Mouse (Mus musculus) lung, postnatal 36 days (tissue): Measurements from ENCODE around the gene Evi5.

Source experiments
- DNase-seq: peaks from one replicate; pipeline ENCODE4 v3.0.0; 2022; ENCODE audit warnings: mixed read lengths

The Evi5 gene

DNA sequence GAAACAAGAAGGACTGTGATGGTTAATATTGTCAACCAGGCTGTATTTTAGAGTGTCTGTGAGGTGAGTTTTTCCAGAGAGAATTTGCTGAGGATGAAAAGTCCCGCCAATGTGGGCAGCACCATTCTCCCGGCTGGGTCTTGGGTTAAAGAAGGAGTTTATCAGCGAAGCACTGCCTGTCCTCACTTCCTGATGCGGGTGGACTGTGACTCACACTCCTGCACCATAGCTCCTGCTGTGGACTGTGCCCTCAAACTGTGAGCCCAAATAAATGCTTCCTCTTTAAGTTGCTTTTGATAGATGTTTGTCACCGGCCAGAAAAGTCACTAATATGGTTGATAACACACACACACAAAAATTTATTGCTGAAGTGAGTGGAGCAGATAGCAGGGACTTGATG, 138.7 kb downstream of the Evi5 start:
- DNase-seq = no peak

DNA sequence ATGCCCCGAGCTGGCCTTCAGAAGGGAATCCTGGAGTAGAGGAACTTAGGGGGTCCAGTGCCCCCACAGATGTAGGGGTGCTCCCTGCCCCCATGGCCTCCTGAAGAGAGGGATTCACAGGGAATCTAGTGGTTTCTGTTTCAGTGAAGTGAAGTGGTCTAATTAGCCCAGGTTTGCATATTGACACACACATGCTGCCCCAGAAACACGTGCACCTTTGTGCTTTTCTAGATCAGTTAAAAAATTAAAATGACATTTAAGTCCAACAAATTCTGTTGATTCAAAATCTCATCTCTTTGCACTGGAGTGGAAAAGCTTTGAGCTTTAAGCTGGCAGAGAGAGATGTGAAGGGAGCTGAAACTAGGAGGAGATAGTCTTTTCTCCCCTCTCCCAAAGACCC, 143.1 kb downstream of the Evi5 start:
- DNase-seq = no peak

DNA sequence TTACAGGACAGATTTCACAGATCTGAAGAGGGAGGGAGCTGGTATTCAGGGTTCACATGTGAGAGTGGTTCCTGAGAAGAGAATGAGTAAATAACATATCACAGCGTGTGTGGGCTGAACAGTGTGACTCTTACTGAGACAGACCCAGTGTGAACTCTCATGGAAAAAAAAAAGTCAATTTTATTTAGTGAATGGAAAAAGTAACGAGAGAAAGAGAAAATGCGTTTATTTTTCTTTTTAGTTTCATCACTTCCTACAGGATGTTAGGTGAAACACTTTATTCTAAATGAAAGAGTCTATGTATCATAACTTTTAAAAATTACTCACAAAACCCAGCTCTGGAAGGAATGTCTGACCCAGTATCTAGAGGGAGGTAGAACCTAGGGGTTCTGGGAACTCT, 143.5 kb downstream of the Evi5 start:
- DNase-seq = no peak

DNA sequence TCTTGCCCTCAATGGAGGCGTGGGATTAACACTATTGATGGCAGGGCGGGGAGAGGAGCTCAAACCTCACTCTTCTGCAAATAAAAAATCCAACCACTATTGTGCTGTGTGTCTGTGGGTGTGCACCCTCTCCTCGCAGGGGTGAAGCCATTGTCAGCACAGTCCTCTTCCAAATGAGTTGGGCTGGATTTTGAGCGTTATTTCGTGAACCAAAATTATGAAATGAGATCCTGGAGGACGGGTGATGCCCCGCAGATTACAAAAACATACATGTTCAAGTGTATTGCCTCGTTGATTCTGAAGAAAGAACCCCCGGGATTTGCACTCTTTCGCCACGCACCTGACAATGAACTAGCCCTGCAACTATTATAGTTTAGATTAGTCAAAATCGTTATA, 147.9 kb downstream of the Evi5 start:
- no peak for DNase-seq

DNA sequence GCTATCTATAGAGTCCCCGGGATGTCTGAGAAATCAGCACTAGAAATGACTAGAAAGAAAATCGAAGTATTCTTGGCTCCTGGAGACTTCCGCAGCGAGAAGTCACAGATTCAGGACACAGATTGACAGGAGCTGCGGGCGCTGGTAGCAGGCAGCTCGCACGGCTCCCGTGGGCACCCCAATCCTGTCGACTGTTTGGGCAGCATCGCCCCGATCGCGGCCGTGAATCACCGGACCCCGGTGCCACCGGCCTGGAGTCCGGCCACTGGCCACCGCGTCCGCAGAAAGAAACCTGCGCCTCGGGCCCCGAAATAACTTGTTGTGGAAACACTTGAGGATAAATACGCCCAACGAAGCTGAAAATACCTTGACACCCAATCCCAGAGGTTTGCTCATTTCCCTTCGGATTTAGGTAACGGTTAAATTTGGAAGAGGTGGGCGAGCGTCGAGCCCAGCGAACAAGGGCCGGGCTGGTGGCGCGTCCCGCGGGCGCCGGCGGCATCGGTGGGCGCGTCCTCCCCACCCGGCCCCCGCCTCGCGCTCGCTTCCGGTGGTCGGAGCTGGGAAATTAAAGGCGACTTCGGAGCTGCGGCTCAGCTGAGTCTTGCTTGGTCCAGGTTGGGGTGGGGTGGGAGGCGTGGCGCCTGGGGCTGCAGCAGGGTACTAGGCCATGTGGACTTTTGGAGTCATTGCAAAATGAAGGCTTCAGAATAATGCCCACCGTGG, 148.5 kb downstream of the Evi5 start:
- no peak for DNase-seq

DNA sequence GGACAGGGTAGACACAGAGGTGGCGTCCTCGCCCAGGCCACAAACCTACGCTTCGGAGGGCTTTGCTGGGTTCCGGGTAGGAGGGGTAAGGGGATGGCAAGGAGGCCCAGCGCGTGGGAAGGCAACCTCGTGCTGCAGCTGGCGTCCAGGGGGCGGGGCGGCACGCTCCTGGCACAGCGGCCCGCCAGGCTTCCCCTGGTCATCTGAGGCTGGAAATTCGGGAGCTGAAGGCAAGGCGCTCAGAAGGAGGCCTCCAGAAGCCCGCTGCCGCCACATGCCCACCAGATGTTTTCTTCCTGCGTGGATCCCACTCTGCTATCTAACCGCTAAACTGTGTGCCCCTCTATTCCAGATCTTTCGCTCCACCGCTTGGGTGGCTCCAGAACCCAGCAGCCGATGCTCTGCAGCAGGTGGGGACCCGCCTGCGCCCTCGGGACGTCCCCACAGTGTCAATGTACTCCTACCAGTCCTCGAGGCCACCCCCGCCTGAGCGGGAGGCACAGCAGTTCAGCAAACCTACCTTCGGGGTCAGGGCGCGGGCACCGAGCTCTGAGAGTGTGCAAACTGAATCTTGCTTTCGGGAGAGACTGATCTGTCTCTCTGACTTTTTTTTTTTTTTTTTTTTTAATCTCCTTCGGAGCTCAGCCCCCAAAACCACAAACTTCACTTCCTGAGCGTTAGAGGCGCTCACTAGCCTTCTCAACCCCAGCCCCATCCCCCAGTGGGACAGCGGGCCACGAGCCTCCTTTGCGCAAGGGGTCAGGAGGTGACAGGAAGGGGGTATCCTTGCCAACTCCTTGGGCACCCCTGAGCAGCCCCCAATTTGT, 149.3 kb downstream of the Evi5 start, which contains the start of gene Gfi1:
Gfi1 (minus strand) TSS at position 602 of the 827 bp plus-strand sequence.
- DNase-seq = no peak

DNA sequence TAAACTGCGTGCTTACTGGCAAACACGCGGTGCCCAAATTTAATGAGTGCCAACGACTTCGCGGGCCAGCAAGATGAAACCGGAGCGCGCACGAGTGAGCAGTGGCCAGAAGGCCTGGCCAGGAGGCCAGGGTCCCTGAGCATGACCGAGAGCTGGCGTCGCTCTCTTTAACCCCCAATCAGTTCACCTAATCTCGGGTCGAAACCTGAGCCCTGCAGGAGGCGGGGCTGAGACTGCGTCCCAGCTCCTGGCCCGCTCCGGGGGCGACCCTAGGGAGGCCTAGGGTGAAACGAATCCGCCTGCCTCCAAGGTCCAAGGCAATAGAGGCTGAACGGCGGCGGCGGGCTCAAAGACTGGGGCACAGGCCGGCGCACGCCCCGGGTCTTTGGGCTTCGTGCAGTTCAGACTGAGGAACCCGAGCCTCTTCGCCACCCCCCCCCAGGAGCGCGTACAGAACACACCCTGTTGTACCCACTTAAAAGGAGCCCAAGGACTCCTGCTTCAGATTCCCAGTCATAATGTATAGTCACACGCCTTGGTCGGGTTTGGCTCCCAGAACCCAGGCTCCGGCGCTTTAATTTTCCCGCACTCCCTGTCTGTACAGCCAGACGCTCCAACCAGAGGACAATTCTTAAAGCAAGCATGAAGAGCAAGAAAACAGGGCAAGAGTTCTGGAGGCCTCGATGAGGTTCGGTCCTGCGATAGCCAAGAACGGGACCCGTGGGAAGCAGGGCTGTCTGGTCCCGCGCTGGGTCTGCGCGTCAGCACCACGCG, 150.1 kb downstream of the Evi5 start:
- no peak for DNase-seq

DNA sequence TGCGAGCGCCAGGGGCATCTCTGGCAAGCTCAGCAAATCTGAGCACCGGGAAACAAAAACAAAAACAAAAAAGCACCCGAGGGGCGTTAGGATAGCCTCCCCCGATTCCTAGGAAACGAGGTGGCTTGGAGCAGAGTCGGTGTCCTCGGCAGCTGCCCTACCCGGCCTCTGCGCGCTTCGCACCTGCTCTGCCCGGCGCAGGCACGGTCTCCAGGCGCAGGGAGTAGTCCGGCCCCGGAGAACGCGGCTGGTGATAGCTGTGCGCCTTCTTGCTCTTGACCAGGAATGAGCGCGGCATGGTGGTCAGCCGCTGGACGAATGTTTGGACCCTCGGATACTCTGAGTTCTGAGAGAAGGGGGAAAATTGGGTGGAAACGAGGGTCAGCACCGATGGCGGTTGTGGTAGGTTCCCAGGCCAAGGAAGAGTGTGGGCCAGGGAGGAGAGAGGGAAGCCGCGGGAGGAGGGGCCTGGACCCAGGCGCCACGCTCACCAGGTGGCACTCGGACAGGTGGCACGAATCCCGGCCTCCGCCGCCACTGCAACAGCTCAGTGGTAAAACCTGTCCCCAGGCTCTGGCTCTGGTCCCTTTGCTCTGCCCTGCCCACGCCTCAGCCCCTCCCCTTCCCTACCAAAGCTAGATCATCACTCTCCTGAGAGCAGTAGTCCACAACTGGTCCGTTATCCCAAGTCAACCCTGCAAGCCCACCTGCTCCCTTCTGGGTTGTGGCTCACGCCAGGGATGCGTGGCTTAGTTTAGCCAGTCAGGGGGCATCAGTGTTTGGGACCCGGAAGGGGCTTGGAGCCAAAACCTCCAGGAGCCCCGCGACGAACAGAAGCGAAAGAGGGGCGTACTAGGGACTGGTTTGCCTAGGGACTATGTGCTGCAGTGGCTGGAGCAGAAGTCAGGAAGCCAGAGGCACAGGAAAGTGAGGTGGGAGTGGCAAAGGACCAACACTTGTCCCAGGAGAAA, 151.1 kb downstream of the Evi5 start:
- no peak for DNase-seq

DNA sequence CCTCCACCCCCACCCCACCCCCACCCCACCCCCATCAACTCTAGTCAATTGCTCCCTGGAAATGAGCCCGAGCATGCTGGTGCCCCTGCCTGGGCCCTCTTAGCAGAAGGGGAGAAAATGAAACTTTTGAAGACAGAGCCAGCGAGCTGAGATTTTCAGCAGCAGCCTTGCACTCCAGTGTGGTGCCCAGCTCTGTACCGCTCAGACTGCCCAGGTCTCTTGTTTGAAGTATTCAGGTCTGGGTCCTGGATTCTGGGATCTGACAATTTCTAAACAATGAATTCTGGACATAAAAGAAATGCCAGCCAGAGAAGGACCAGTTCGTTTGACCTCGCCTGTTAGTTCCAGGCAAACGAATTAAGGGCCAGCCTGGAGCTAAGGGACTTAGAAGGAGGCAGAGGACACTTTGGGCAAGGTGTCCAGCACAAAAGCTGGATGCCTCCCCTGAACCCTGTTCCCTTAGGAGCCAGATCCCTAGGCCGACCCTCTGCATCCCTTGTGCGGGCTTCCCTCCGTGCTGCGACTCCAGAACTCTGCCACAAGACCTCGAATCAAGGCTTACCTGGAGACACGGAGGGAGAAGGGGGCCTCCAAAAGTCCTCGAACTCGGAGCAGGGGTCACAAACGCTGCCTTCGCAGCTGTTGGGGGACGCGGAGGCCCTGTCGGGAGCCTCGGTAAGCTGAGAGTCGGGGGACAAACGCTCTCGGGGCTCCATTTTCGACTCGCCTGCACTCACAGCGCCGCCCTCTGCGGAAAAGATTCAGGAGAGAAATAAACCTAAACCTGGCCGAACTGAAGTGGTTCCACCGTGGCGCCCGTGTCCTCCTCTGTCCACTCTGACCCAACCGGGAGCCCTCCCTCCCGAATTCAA, 152.0 kb downstream of the Evi5 start:
- no peak for DNase-seq

DNA sequence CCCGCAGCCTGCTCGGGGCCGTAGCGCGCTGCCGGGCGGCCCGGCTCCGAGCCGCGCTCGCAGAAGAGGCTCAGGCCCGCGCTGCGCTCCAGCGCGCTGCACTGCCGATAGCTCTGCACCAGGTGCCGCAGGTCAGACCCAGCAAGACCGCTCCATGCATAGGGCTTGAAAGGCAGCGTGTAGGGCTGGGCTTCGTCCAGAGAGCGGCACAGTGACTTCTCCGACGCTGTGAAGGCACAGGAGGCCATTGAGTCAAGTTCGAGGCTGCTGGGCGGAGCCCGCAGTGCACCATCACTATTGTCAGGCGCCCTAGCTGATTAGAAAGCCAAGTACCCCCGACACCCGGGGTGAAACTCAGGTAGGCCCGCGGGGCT, 153.3 kb downstream of the Evi5 start:
- DNase-seq = no peak

DNA sequence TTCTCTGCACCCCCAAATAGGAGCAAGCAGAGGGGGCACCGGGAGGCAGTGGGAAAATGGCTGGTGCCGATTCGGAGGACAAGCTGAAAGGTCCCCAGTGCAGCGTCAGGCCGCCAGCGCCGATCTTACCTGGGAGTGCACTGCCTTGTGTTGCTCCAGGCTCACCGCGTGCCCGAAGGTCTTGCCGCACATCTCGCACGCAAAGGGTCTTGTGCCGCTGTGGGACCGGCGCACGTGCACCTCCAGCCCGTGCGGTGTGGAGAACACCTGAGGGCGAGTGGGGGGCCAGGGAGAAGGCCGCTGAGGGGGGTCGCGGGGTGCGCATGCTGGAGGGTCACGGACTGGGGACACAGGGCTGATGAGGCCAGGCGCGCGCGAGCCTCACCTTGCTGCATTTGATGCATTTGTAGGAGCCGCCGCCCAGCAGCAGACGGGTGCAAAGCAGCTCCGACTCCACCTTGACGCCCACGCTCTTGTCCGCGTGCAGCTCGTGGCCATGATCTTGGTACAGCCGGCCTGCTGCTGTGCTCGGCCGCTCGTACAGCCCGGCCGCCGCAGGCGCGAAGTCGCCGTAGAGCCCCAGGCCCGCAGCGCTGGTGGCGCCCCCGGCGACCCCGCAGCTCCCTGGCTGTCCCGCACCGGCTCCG, 153.8 kb downstream of the Evi5 start:
- DNase-seq = no peak

DNA sequence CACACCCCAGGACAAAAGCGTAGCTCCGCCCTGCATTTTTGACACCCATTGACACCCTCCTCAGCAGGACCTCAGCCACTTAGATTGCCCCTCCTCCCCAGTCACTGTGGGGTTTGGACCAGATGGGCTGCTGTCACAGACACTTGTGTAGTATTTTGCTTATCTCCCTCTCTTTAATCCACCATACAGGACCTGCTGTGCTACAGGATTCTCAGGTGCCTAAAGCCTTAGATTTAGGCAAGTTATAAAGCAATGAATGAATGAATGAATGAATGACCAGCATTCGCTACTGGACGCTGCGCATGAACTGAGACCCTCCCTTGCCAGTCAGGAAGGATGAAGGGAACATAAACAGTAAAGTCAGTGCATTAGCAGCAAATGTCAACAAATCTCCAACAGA, 154.4 kb downstream of the Evi5 start:
- DNase-seq = no peak

DNA sequence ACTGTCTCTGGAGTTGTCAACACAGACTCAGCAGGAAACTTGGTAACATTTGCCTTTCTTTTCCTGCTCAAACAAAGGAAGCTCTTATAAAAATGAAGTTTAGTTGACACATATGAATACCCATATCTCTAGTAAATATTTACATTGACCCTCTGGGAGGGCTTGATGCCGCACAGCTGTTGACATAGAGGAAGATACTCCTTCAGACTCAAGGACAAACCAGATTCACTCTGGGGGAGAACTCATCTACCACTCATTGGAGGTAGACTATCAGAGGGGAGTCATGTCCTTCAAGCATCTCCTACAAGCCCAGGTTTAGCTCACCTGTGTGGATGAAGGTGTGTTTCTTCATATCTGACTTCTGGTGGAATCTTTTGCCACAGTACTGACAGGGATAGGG, 155.1 kb downstream of the Evi5 start:
- DNase-seq = no peak

DNA sequence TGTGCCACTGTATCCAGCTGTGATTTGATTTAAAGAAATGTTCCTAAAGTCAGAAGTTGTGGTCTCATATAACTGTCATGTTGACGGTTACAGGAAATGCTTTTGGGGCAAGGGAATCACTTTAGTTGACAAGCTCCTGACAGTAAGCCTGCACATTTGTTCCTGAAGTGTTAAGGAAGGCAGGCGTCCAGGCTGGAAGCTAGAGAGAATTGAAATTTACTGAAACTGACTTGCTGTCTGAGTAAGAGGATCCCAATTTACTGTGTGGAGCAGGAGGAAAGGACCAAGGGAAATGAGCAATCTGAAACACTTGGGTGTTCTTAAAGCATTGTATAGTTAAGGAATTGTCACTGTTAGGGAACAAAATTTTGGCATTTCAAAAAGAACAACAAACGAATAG, 155.7 kb downstream of the Evi5 start:
- no peak for DNase-seq

DNA sequence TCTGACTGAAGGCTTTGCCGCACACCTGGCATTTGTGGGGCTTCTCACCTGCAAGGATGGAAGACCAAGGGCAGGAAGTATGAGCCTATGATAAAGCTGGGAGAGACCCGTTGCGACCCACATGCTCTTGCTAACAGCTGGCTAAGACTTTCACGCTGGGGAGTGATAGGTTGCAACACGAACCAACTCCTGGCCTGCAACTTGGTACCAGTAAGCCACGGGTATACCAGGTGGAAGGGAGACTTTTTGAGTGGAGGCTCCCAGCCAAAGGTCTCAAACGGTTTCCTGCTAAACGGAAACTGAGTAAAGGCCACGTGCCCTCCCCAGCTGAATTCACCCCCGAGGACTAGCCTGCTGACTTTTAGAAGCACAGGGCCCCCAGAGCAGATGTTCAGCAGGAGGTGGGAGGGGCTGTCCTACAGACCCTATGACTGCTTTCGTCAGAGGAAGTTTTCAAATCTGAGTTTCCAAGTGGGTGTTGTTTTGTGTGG, 157.0 kb downstream of the Evi5 start:
- DNase-seq = no peak

DNA sequence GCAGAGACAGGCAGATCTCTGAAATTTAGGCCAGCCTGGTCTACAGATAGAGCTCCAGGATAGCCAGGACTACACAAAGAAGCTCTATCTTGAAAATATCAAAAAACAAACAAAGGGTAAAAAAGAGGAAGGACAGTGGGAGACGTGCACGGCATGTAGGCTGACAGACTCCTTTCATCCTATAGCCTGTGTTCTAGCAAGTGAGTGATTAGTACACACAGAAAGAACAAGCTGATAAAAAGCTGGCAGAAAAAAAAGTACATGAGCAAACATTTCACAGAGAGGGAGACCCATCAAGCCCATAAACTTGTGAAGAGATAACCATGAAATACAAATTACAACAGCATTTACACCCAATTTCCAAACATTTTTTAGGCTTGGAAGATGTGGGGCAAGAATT, 163.2 kb downstream of the Evi5 start:
- DNase-seq = no peak

DNA sequence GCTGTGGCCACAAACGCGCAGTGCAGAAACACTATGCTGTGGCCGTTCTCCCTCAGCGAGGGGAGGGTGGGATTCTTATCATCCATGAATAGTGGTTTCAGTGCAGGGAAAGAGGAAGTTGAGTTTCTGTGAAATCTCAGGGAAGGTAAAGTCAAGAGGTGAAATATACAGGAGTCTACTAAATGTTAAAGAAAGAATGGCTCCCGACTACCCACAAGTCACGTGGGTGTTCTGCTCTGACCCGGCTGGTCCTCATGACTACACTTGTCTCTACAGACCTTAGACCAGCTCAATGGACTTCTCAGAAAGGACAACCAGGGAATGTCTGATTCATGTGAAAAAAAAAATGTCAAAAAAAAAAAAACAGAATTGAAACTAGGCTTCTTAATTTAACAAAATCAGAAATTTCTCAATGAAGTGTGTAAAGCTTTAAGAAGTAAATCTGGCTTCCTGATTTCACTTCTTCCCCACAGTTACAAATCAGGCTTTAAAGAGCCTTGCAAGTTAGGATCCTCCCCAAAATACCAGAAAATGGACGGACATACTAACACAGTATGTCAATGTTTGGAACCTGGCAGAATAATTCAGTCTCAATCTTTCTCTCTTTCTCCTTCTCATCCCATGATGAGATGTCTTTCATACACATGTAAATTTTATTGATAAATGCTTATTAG, 166.6 kb downstream of the Evi5 start:
- no peak for DNase-seq

DNA sequence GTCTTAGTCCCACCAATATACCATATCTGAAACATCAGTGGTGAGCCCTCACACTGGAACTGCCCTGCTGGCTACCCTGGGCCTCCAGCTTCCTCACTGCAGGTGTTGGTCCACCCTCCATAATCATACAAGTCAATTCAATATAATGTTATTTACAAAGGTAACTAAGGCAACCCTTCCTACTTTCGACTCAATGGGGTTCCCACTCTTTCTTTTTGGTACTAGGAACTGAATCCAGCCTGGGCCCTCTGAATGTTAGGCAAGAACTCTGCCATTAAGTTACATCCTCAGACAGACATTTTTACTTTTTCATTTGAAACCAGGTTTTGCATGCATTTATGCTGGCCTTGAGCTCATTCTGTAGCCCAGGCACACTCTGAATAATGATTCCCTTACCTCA, 168.6 kb downstream of the Evi5 start:
- no peak for DNase-seq

DNA sequence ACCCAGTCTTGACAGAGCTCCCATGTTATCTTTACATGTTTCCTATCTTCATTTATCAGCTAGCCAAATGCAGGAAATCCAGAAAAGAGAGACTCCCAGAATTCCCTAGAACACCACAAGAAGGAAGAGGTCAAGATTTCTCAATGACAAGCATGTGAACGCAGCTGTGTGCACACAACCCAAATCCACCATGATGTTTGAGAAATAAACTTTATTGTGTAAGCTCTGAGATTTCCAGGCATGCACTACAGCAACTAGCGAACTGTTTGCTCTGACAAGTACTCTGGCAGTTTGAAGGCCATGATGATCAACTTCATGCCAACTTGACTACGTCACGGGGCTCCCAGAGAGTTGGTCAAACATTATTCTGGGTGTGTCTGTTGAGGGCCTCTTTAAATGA, 169.2 kb downstream of the Evi5 start:
- DNase-seq = peak; percentile 60

DNA sequence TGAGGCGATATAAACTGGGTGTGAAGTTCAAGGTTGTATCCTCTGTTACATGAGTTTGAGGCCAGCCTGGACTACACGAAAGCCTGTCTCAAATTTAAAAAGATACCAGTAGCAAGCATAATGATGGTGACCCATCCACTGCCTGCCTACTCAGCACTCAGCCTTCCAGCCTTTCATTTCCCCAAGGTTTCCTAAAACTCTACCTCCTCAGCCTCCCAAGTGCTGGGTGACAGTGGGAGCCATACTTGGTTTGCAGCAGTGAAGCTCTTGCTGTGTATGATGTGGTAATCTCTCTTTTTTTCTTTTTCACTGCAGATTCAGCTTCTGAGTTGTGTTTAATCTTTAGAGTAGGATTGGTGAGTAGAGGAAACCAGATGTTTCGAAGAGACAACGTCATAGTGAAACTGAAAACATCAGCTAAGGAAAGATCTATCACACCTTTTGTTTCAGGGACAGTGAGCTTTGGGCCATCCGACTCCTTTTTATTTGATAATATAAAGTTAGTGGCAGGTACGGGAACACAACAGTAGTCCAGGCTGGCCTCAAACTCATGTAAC, 171.6 kb downstream of the Evi5 start:
- DNase-seq = no peak
